Mouse (Mus musculus): ENCODE measurements at regions not wholly inside any gene's neighbourhood (a gene's known extent, or its start where the extent isn't known, plus 50 kb on each side); places are given as distances from the start of the nearest gene placed in this dataset.

- DNase-seq: no peak
- intact Hi-C loops (cut with DNase I): loop anchor here (10.0 kb wide), 2 partner anchors 214 to 1054 kb away; no protein-coding TSS in a partner anchor
- Histone ChIP-seq H3K27ac (no peak overlapping the region), H3K4me3 (no peak overlapping the region)
- no peak for TF ChIP-seq CTCF (IDR thresholded peaks at IDR 0.05)
Measured at GRCm38 (mm10) chr12:26079061-26079625, 335.9 kb downstream of the Rnf144a start.

DNA sequence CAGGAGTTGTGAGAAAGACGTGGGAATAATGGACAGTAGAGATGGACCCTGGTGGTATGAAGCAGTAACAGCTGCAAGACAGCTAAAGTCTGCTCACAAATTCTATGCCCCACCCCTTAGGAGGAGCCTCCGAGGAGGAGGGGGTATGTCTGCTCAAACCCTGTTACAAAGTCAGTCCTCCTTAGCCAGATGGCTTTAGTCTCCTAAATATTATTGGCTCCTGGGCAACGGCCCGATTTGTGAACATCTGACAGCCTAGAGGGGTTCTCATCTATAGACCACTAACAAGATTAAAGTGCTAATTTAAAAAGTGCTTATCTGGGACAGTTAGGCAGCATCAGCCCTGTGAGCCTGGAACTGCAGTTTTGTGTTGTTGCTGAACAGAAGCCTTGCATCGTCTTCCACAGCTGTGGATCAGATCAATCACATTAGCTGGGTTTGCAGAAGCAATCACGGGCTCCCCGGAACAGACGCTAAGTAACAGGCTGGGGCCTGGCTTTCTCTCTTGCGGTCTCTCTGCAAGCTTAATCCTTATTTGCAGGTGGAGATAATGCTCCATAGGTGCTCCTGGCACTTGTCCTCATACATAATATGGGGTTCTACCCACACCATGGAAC is 339.3 kb downstream of the Rnf144a start:
- H3K27ac ChIP-seq: no peak overlapping the region
- no peak overlapping the region for H3K4me3 ChIP-seq
- no peak for DNase-seq
- intact Hi-C loops (cut with DNase I): loop anchor here (10.0 kb wide), 2 partner anchors 211 to 1051 kb away; no protein-coding TSS in a partner anchor
- TF ChIP-seq CTCF (IDR thresholded peaks at IDR 0.05): no peak

GRCm38 (mm10) chr12:26072180-26072579 is 342.9 kb downstream of the Rnf144a start:
- TF ChIP-seq CTCF (IDR thresholded peaks at IDR 0.05): no peak
- DNase-seq: no peak

GRCm38 (mm10) chr12:26071610-26072009 is 343.4 kb downstream of the Rnf144a start:
- peak; percentile 34 for DNase-seq
- Histone ChIP-seq H3K27ac (no peak overlapping the region), H3K4me3 (no peak overlapping the region)
- TF ChIP-seq CTCF (IDR thresholded peaks at IDR 0.05): peak; percentile 80
- intact Hi-C loops (cut with DNase I): loop anchor here (1.0 to 10.0 kb wide), 3 partner anchors 207 to 1047 kb away; no protein-coding TSS in a partner anchor

More at GRCm38 (mm10) chr12:26072180-26072579, 342.9 kb downstream of the Rnf144a start:
- no peak overlapping the region for H3K27ac ChIP-seq
- H3K4me3 ChIP-seq: no peak overlapping the region
- intact Hi-C loops (cut with DNase I): loop anchor here (10.0 kb wide), 2 partner anchors 207 to 1047 kb away; no protein-coding TSS in a partner anchor

DNA sequence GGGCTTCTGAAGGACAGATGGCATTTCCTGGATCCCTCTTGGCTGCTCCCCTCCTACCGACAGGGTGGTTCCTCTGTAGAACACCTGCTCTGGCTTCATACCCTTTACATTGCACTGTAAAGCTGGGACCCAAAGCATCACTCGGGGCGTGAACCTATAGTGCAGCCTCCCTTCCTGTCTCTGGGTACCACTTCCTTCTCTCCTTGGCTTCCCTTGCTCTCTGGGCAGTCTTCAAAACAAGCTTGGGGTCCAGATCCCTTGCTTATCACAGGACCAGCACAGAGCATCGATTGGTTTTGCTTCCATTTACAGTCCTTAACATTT is 346.4 kb downstream of the Rnf144a start:
- DNase-seq: no peak
- Histone ChIP-seq H3K27ac (no peak overlapping the region), H3K4me3 (no peak overlapping the region)
- no peak for TF ChIP-seq CTCF (IDR thresholded peaks at IDR 0.05)
- intact Hi-C loops (cut with DNase I): no loop called here

- intact Hi-C loops (cut with DNase I): no loop called here
- H3K27ac ChIP-seq: no peak overlapping the region
- TF ChIP-seq CTCF (IDR thresholded peaks at IDR 0.05): no peak
- peak overlapping the region; percentile 4 for H3K4me3 ChIP-seq
- DNase-seq: peak; percentile 15
Measured at GRCm38 (mm10) chr12:26067866-26068684, 347.0 kb downstream of the Rnf144a start.

- H3K27ac ChIP-seq: no peak overlapping the region
- no peak overlapping the region for H3K4me3 ChIP-seq
- intact Hi-C loops (cut with DNase I): no loop called here
- no peak for TF ChIP-seq CTCF (IDR thresholded peaks at IDR 0.05)
- no peak for DNase-seq
Measured at GRCm38 (mm10) chr12:26060378-26060777, 354.7 kb downstream of the Rnf144a start.

DNA sequence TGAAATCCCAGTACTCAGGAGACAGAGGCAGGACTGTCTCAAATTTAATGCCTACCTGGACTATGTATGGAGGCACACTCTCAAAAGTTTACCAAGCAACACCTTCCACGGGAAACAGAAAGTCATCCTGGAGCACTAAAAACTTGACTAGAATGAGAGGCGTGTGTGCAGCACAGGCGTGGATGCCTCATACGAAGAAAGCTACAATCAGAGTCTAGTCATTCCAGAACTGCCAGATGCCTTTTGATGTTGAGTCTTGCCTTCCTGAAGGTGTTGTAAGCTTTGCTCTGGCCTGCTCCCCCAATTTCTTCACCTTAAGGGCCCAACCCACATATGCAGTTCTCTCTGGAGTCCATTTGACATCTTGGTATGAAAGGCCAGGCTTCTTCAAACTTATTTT is 356.0 kb downstream of the Rnf144a start:
- no peak for DNase-seq
- TF ChIP-seq CTCF (IDR thresholded peaks at IDR 0.05): no peak
- Histone ChIP-seq H3K4me3 (no peak overlapping the region), H3K27ac (no peak overlapping the region)
- intact Hi-C loops (cut with DNase I): no loop called here

GRCm38 (mm10) chr12:26057491-26058054 is 357.5 kb downstream of the Rnf144a start:
- Histone ChIP-seq H3K27ac (no peak overlapping the region), H3K4me3 (no peak overlapping the region)
- intact Hi-C loops (cut with DNase I): no loop called here
- TF ChIP-seq CTCF (IDR thresholded peaks at IDR 0.05): no peak
- DNase-seq: no peak

GRCm38 (mm10) chr12:26046991-26047390 is 368.1 kb downstream of the Rnf144a start:
- no peak for TF ChIP-seq CTCF (IDR thresholded peaks at IDR 0.05)
- no peak for DNase-seq
- intact Hi-C loops (cut with DNase I): no loop called here
- H3K4me3 ChIP-seq: no peak overlapping the region
- no peak overlapping the region for H3K27ac ChIP-seq

DNA sequence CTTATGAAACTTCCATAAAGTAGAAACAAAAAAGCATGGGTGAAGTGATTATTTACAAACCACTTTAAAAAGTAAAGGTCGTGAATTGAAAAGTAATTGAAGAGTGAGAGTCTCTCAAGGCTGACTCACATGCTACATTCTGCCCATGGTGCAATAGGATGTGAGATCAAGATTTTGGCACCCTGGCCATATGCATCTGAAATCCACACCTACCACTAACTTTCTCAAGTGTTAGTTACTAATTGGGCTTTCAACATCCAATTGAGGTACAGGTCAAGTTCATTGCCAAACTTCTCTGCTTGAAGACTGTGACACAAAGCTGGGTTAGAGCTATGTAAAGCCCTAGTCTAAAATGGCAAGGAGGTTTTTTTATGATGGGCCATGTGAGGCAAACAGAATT is 369.7 kb downstream of the Rnf144a start:
- no peak for DNase-seq
- no peak for TF ChIP-seq CTCF (IDR thresholded peaks at IDR 0.05)
- intact Hi-C loops (cut with DNase I): no loop called here
- no peak overlapping the region for H3K27ac ChIP-seq
- H3K4me3 ChIP-seq: no peak overlapping the region

DNA sequence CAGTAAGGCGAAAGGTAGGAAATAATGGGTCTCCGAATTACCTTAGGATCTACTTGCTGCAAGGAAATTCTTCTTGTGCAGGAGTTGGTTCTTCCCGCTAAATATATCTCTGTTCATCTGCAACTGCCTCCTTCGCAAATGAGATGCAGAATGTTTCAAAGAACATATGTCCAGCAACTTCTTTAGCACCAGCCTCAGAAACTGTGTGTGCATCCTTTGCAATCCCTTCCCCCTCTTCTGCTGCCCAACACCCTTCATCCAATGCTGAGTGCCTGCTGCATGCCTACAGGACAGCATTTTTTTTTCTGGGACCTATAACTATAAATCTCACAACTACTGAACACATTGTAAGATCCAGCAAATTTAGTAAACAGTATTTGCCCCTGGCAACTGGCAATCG is 402.1 kb downstream of the Rnf144a start:
- DNase-seq: no peak
- Histone ChIP-seq H3K27ac (no peak overlapping the region), H3K4me3 (no peak overlapping the region)
- TF ChIP-seq CTCF (IDR thresholded peaks at IDR 0.05): no peak
- intact Hi-C loops (cut with DNase I): no loop called here

- intact Hi-C loops (cut with DNase I): no loop called here
- H3K4me3 ChIP-seq: no peak overlapping the region
- H3K27ac ChIP-seq: no peak overlapping the region
- DNase-seq: no peak
- no peak for TF ChIP-seq CTCF (IDR thresholded peaks at IDR 0.05)
Measured at GRCm38 (mm10) chr12:25994063-25994462, 421.0 kb downstream of the Rnf144a start.

Measured in gastrocnemius, adult 2 months (tissue).